Mouse (Mus musculus) adipocyte (in vitro differentiated cells): ENCODE data around the gene Lmod1.

Experiments used
- DNase-seq: peaks from one replicate; pipeline ENCODE4 v3.0.0-alpha.2; 2016; ENCODE audit warnings: low spot score

The Lmod1 gene

GRCm38 (mm10) chr1:135412130-135412529 is 87.5 kb downstream of the Lmod1 start:
- DNase-seq, result no peak

- DNase-seq, result peak; percentile 65
Observed at GRCm38 (mm10) chr1:135413996-135414395, 89.4 kb downstream of the Lmod1 start.
